8 mouse cellular contexts compared by ENCODE assay signal in genomic region chr5:125403481-125404465, GRCm38 (mm10). TPM values are rescaled to one million over a fixed set of nuclear protein-coding genes. Genes with fewer than 3 reads are reported as not detected.
DNase-seq lines count a peak whose midpoint lies in the region; ATAC-seq and TF ChIP-seq lines count a peak whose summit lies in the region.

No protein-coding gene starts in this region.

- H3K4me2 ChIP-seq in forebrain, embryonic 14.5 days (ENCODE audit: low read length), result peak overlapping the region; percentile 36
- H3K4me2 ChIP-seq in hindbrain, embryonic 14.5 days (replicated peaks), result peak overlapping the region; percentile 68

- no peaks in the 10 kb centered on the region for H3K36me3 ChIP-seq in ES-E14 (ENCODE audit: control insufficient read depth, insufficient read depth, low read length, poor library complexity, severe bottlenecking)
- no peaks in the 10 kb centered on the region for H3K36me3 ChIP-seq in forebrain, embryonic 14.5 days (ENCODE audit: control insufficient read depth, insufficient read depth, low read length)
- no peaks in the 10 kb centered on the region for H3K36me3 ChIP-seq in hindbrain, embryonic 14.5 days (replicated peaks; ENCODE audit: control insufficient read depth, insufficient read depth)

- in situ Hi-C loops in ES-E14 (cut with MboI; ENCODE audit: low sequenced_read_pairs in 2 of 2, unreplicated experiment in 2 of 2), result no loop called here

- H3K4me1 ChIP-seq in ES-E14 (ENCODE audit: control insufficient read depth in 2 of 2, insufficient read depth in 2 of 2, low read length in 2 of 2, poor library complexity in 1 of 2), result peaks cover 0 to 19% of the 10 kb centered on the region in 2 experiments; a peak in 1 of 4 replicates
- H3K4me1 ChIP-seq in bone marrow macrophage, adult 2 months (ENCODE audit: control insufficient read depth, insufficient read depth, low read length), result peaks cover 30% of the 10 kb centered on the region
- 0 out of 2 replicates have a peak, but pooled peaks cover 7% of the 10 kb centered on the region for H3K4me1 ChIP-seq in forebrain, embryonic 14.5 days (ENCODE audit: control insufficient read depth, insufficient read depth, low read length)
- H3K4me1 ChIP-seq in hindbrain, embryonic 14.5 days (replicated peaks; ENCODE audit: control insufficient read depth, insufficient read depth, low read length), result peaks cover 10% of the 10 kb centered on the region

- no peak for TF ChIP-seq POLR2A in bone marrow macrophage, adult 2 months (IDR thresholded peaks at IDR 0.05; ENCODE audit: borderline replicate concordance, low read depth, low read length)

- TF ChIP-seq CTCF in bone marrow macrophage, adult 2 months (IDR thresholded peaks at IDR 0.05; ENCODE audit: low read depth, low read length), result no peak
- TF ChIP-seq CTCF in left cerebral cortex, adult 2 months (IDR thresholded peaks at IDR 0.05), result no peak; the same call in 1 of the 2 replicates

- no peaks in the 10 kb centered on the region for H3K9me3 ChIP-seq in ES-E14 (ENCODE audit: control insufficient read depth, insufficient read depth, low read depth, low read length)
- H3K9me3 ChIP-seq in forebrain, embryonic 14.5 days (replicated peaks; ENCODE audit: control insufficient read depth, low read length), result no peaks in the 10 kb centered on the region
- no peaks in the 10 kb centered on the region for H3K9me3 ChIP-seq in hindbrain, embryonic 14.5 days (ENCODE audit: control insufficient read depth, low read length)

- WGBS in forebrain, embryonic 14.5 days, result 13% methylated on average over 31 of the region's 31 CpGs
- WGBS in hindbrain, embryonic 14.5 days, result 11% methylated on average over 31 of the region's 31 CpGs

- H3K27me3 ChIP-seq in forebrain, embryonic 14.5 days (replicated peaks; ENCODE audit: control insufficient read depth, insufficient read depth, low read length), result no peaks in the 10 kb centered on the region
- H3K27me3 ChIP-seq in hindbrain, embryonic 14.5 days (ENCODE audit: control insufficient read depth, insufficient read depth, low read length), result no peaks in the 10 kb centered on the region

- intact Hi-C loops in left cerebral cortex, adult 2 months (cut with DNase I), result no loop called here

- H3K4me3 ChIP-seq in ES-E14 (ENCODE audit: insufficient read depth in 1 of 2, low read depth in 1 of 2, low read length in 2 of 2, poor library complexity in 1 of 2, severe bottlenecking in 1 of 2), result peak overlapping the region; percentile 48 to 83
- H3K4me3 ChIP-seq in bone marrow macrophage, adult 2 months (ENCODE audit: insufficient read depth, low read length), result peak overlapping the region; percentile 14; the same call in 1 of the 2 replicates
- H3K4me3 ChIP-seq in forebrain, embryonic 14.5 days (ENCODE audit: low read depth, low read length), result peak overlapping the region; percentile 16
- peak overlapping the region; percentile 30 for H3K4me3 ChIP-seq in hindbrain, embryonic 14.5 days (replicated peaks; ENCODE audit: low read length)
- peak overlapping the region; percentile 58 for H3K4me3 ChIP-seq in left cerebral cortex, adult 2 months

- peak; percentile 44 for ATAC-seq in forebrain, embryonic 14.5 days
- peak; percentile 18; the same call in 1 of the 2 replicates for ATAC-seq in hindbrain, embryonic 14.5 days (ENCODE audit: low FRiP score)
- peak; percentile 12; the same call in 1 of the 2 replicates for ATAC-seq in megakaryocyte progenitor cell, adult 5-6 weeks (replicated peaks; ENCODE audit: poor library complexity)
- ATAC-seq in megakaryocyte-erythroid progenitor cell, adult 5-6 weeks (replicated peaks; ENCODE audit: low FRiP score, low TSS enrichment, poor library complexity, severe bottlenecking), result no peak

- H3K9ac ChIP-seq in ES-E14 (ENCODE audit: insufficient read depth, low read depth, low read length, poor library complexity, severe bottlenecking), result peak overlapping the region; percentile 20; the same call in 1 of the 2 replicates
- H3K9ac ChIP-seq in forebrain, embryonic 14.5 days (ENCODE audit: low read length), result peak overlapping the region; percentile 2; the same call in 1 of the 2 replicates
- peak overlapping the region; percentile 50 for H3K9ac ChIP-seq in hindbrain, embryonic 14.5 days

- H3K27ac ChIP-seq in ES-E14 (ENCODE audit: insufficient read depth, low read depth, low read length, poor library complexity, severe bottlenecking), result no peak overlapping the region
- peak overlapping the region; percentile 23 for H3K27ac ChIP-seq in bone marrow macrophage, adult 2 months (ENCODE audit: insufficient read depth, low read depth, low read length)
- H3K27ac ChIP-seq in forebrain, embryonic 14.5 days (ENCODE audit: low read depth, low read length), result no peak overlapping the region
- H3K27ac ChIP-seq in hindbrain, embryonic 14.5 days, result no peak overlapping the region
- H3K27ac ChIP-seq in left cerebral cortex, adult 2 months, result peak overlapping the region; percentile 99

- DNase-seq in ES-E14 (ENCODE audit: low read depth, low spot score), result peak; percentile 62
- DNase-seq in forebrain, embryonic 14.5 days (ENCODE audit: low spot score), result peak; percentile 87
- peak; percentile 95 for DNase-seq in hindbrain, embryonic 14.5 days (ENCODE audit: low spot score)
- peak; percentile 74 to 79 for DNase-seq in left cerebral cortex, adult 2 months (ENCODE audit: extremely low spot score in 1 of 2, low spot score in 2 of 2)
- peak; percentile 81 for DNase-seq in right cerebral cortex, postnatal 4 days

TF ChIP-seq in ES-E14, 5 proteins besides CTCF, POLR2A, EP300 and RAD21:
- TF ChIP-seq HCFC1 (IDR thresholded peaks at IDR 0.05; ENCODE audit: borderline replicate concordance, insufficient read depth, low read length) (no peak), CHD2 (IDR thresholded peaks at IDR 0.05; ENCODE audit: low read depth, low read length) (no peak), MAFK (IDR thresholded peaks at IDR 0.05; ENCODE audit: insufficient read depth, low read depth, low read length) (peak; percentile 90), ZC3H11A (IDR thresholded peaks at IDR 0.05; ENCODE audit: borderline replicate concordance, low read depth, low read length) (no peak), ZNF384 (IDR thresholded peaks at IDR 0.05; ENCODE audit: low read depth, low read length) (peak; percentile 97)
TF ChIP-seq in ES-E14: peak in this region for 2.

RNA-seq across cellular contexts. Expression of gene Ubc, which starts 13.8 kb away (rescaled TPM):
- 1,120 and 1,195 TPM in 2 replicates for total RNA-seq in ES-E14 (2012; rRNA removed)
- 808 and 810 TPM in 2 replicates for polyA plus RNA-seq in bone marrow macrophage, adult 2 months (2012; ENCODE audit: insufficient read depth, insufficient read length, missing spikeins)
- polyA plus RNA-seq in forebrain, embryonic 14.5 days (2014; fragmentation: Nextera tagmentation; extraction: Ambion mirVana), result 981 and 1,199 TPM in 2 replicates
- polyA plus RNA-seq in hindbrain, embryonic 14.5 days (2014; fragmentation: Nextera tagmentation; extraction: Ambion mirVana), result 1,333 and 1,355 TPM in 2 replicates
- 100 to 1,000 TPM; 846 to 851 TPM for total RNA-seq in left cerebral cortex, adult 2 months (2021)
- total RNA-seq in megakaryocyte progenitor cell, adult 5-6 weeks (2015), result 172 and 201 TPM in 2 replicates
- 204 and 293 TPM in 2 replicates for total RNA-seq in megakaryocyte progenitor cell, adult 5-6 weeks (2017)
- total RNA-seq in megakaryocyte-erythroid progenitor cell, adult 5-6 weeks (2014; fragmentation: Nextera tagmentation), result 110 and 133 TPM in 2 replicates
- 202 and 258 TPM in 2 replicates for total RNA-seq in megakaryocyte-erythroid progenitor cell, adult 5-6 weeks (2017)

RNA-seq across cellular contexts. Expression of gene Gm10382, which starts 14.7 kb away (rescaled TPM):
- total RNA-seq in ES-E14 (2012; rRNA removed), result 0.98 and 1.6 TPM in 2 replicates
- not detected in 2 replicates for polyA plus RNA-seq in bone marrow macrophage, adult 2 months (2012; ENCODE audit: insufficient read depth, insufficient read length, missing spikeins)
- polyA plus RNA-seq in forebrain, embryonic 14.5 days (2014; fragmentation: Nextera tagmentation; extraction: Ambion mirVana), result 0.33 TPM in 1 of 2 replicates, not detected in the other
- polyA plus RNA-seq in hindbrain, embryonic 14.5 days (2014; fragmentation: Nextera tagmentation; extraction: Ambion mirVana), result 0.63 TPM in 1 of 2 replicates, not detected in the other
- total RNA-seq in left cerebral cortex, adult 2 months (2021), result under 1 TPM; 0.28 to 0.48 TPM
- total RNA-seq in megakaryocyte progenitor cell, adult 5-6 weeks (2015), result not detected in 2 replicates
- 0.91 and 1.3 TPM in 2 replicates for total RNA-seq in megakaryocyte progenitor cell, adult 5-6 weeks (2017)
- not detected in 2 replicates for total RNA-seq in megakaryocyte-erythroid progenitor cell, adult 5-6 weeks (2014; fragmentation: Nextera tagmentation)
- 0.56 TPM in 1 of 2 replicates, not detected in the other for total RNA-seq in megakaryocyte-erythroid progenitor cell, adult 5-6 weeks (2017)

RNA-seq across cellular contexts. Expression of gene Dhx37, which starts 30.1 kb away (rescaled TPM):
- total RNA-seq in ES-E14 (2012; rRNA removed), result 24.7 and 26.3 TPM in 2 replicates
- polyA plus RNA-seq in bone marrow macrophage, adult 2 months (2012; ENCODE audit: insufficient read depth, insufficient read length, missing spikeins), result 13.1 and 18.4 TPM in 2 replicates
- polyA plus RNA-seq in forebrain, embryonic 14.5 days (2014; fragmentation: Nextera tagmentation; extraction: Ambion mirVana), result 4.7 and 7.0 TPM in 2 replicates
- 6.8 and 10.2 TPM in 2 replicates for polyA plus RNA-seq in hindbrain, embryonic 14.5 days (2014; fragmentation: Nextera tagmentation; extraction: Ambion mirVana)
- total RNA-seq in left cerebral cortex, adult 2 months (2021), result 10 to 100 TPM; 12.2 to 12.7 TPM
- 18.9 and 20.0 TPM in 2 replicates for total RNA-seq in megakaryocyte progenitor cell, adult 5-6 weeks (2015)
- total RNA-seq in megakaryocyte progenitor cell, adult 5-6 weeks (2017), result 47.9 and 56.5 TPM in 2 replicates
- total RNA-seq in megakaryocyte-erythroid progenitor cell, adult 5-6 weeks (2014; fragmentation: Nextera tagmentation), result 21.2 and 34.5 TPM in 2 replicates
- total RNA-seq in megakaryocyte-erythroid progenitor cell, adult 5-6 weeks (2017), result 69.0 and 83.7 TPM in 2 replicates

RNA-seq across cellular contexts. Expression of gene Bri3bp, which starts 37.6 kb away (rescaled TPM):
- total RNA-seq in ES-E14 (2012; rRNA removed), result 52.7 and 80.5 TPM in 2 replicates
- polyA plus RNA-seq in bone marrow macrophage, adult 2 months (2012; ENCODE audit: insufficient read depth, insufficient read length, missing spikeins), result 11.6 and 11.8 TPM in 2 replicates
- polyA plus RNA-seq in forebrain, embryonic 14.5 days (2014; fragmentation: Nextera tagmentation; extraction: Ambion mirVana), result 26.0 and 29.1 TPM in 2 replicates
- 34.3 and 36.7 TPM in 2 replicates for polyA plus RNA-seq in hindbrain, embryonic 14.5 days (2014; fragmentation: Nextera tagmentation; extraction: Ambion mirVana)
- 10 to 100 TPM; 95.2 to 95.6 TPM for total RNA-seq in left cerebral cortex, adult 2 months (2021)
- 53.2 and 60.7 TPM in 2 replicates for total RNA-seq in megakaryocyte progenitor cell, adult 5-6 weeks (2015)
- total RNA-seq in megakaryocyte progenitor cell, adult 5-6 weeks (2017), result 27.7 and 31.0 TPM in 2 replicates
- total RNA-seq in megakaryocyte-erythroid progenitor cell, adult 5-6 weeks (2014; fragmentation: Nextera tagmentation), result 37.4 and 77.0 TPM in 2 replicates
- total RNA-seq in megakaryocyte-erythroid progenitor cell, adult 5-6 weeks (2017), result 28.5 and 31.3 TPM in 2 replicates

Comparison
In these comparisons a context has a peak if more than half of its experiments do, and no peak if none do; other contexts are left out.
1. H3K27ac ChIP-seq: peak in bone marrow macrophage, adult 2 months (single experiment) and left cerebral cortex, adult 2 months (single experiment); none in ES-E14 (single experiment), forebrain, embryonic 14.5 days (single experiment) and hindbrain, embryonic 14.5 days (single experiment).
2. H3K4me3 ChIP-seq: peak in every context shown above with its lines; median percentile 66 in ES-E14; 58 in left cerebral cortex, adult 2 months; 30 in hindbrain, embryonic 14.5 days; 16 in forebrain, embryonic 14.5 days; 14 in bone marrow macrophage, adult 2 months.
3. Peak in every context shown above with its lines, with median percentiles within 50 percentile points of each other: DNase-seq and H3K9ac ChIP-seq.